Mouse (Mus musculus): ENCODE results near the gene Rap1gds1. TPM values are rescaled to one million over a fixed set of nuclear protein-coding genes. Genes with fewer than 3 reads are reported as not detected.

Rap1gds1 gene
- total RNA-seq, 2 experiments from 2014 or later: 55.5 to 56.9 TPM

- no peak for DNase-seq
Observed at GRCm38 (mm10) chr3:138941604-138942003, 133.4 kb downstream of the Rap1gds1 start.

GRCm38 (mm10) chr3:138937241-138937640, 137.8 kb downstream of the Rap1gds1 start:
- DNase-seq: no peak

- no peak for DNase-seq
Observed at GRCm38 (mm10) chr3:138936780-138937179, 138.2 kb downstream of the Rap1gds1 start.

- no peak for DNase-seq
Observed at GRCm38 (mm10) chr3:138927437-138927836, 147.6 kb downstream of the Rap1gds1 start.

- no peak for DNase-seq
Observed at GRCm38 (mm10) chr3:138926161-138926560, 148.8 kb downstream of the Rap1gds1 start.

GRCm38 (mm10) chr3:138918241-138918640, 156.8 kb downstream of the Rap1gds1 start:
- no peak for DNase-seq

- DNase-seq: no peak
Observed at GRCm38 (mm10) chr3:138917016-138917415, 158.0 kb downstream of the Rap1gds1 start.

GRCm38 (mm10) chr3:138916591-138916990, 158.4 kb downstream of the Rap1gds1 start:
- DNase-seq: no peak

- no peak for DNase-seq
Observed at GRCm38 (mm10) chr3:138914626-138915288, 160.2 kb downstream of the Rap1gds1 start.

- no peak for DNase-seq
Observed at GRCm38 (mm10) chr3:138912504-138912903, 162.5 kb downstream of the Rap1gds1 start.

GRCm38 (mm10) chr3:138909313-138909712, 165.7 kb downstream of the Rap1gds1 start:
- no peak for DNase-seq

GRCm38 (mm10) chr3:138906112-138906880, 168.7 kb downstream of the Rap1gds1 start:
- peak; percentile 71 to 76 for DNase-seq

- peak in 1 of 2 experiments; percentile 41 for DNase-seq
Observed at GRCm38 (mm10) chr3:138905678-138906077, 169.3 kb downstream of the Rap1gds1 start.

GRCm38 (mm10) chr3:138900571-138901141, 174.3 kb downstream of the Rap1gds1 start:
- DNase-seq: peak; percentile 63 to 85

GRCm38 (mm10) chr3:138898055-138898454, 176.9 kb downstream of the Rap1gds1 start:
- no peak for DNase-seq

- DNase-seq: no peak
Observed at GRCm38 (mm10) chr3:138897500-138897899, 177.5 kb downstream of the Rap1gds1 start.

GRCm38 (mm10) chr3:138893520-138893919, 181.5 kb downstream of the Rap1gds1 start:
- DNase-seq: no peak

- DNase-seq: no peak
Observed at GRCm38 (mm10) chr3:138889769-138890295, 185.2 kb downstream of the Rap1gds1 start.

GRCm38 (mm10) chr3:138889214-138889613, 185.8 kb downstream of the Rap1gds1 start:
- DNase-seq: peak; percentile 33 to 39

GRCm38 (mm10) chr3:138886121-138886520, 188.9 kb downstream of the Rap1gds1 start:
- no peak for DNase-seq

- no peak for DNase-seq
Observed at GRCm38 (mm10) chr3:138881725-138882347, 193.2 kb downstream of the Rap1gds1 start.

GRCm38 (mm10) chr3:138880999-138881724, 193.8 kb downstream of the Rap1gds1 start:
- no peak for DNase-seq

Data from adrenal gland, postnatal 36 days (tissue).